Mouse (Mus musculus) embryonic fibroblast, embryonic 13.5 days (primary cell): Measurements from ENCODE around the gene Elavl3.

ENCODE experiments used
- CTCF ChIP-seq: IDR thresholded peaks from 2 replicates; pipeline ENCODE4 v1.5.1; 2011; ENCODE audit warnings: mild to moderate bottlenecking, control low read depth, low read length, moderate library complexity, borderline replicate concordance; ENCODE audit not compliant: insufficient read depth
- POLR2A ChIP-seq: IDR thresholded peaks from 2 replicates; pipeline ENCODE4 v1.6.1; 2011; ENCODE audit warnings: low read depth, mild to moderate bottlenecking, control low read depth, low read length, moderate library complexity

DNA sequence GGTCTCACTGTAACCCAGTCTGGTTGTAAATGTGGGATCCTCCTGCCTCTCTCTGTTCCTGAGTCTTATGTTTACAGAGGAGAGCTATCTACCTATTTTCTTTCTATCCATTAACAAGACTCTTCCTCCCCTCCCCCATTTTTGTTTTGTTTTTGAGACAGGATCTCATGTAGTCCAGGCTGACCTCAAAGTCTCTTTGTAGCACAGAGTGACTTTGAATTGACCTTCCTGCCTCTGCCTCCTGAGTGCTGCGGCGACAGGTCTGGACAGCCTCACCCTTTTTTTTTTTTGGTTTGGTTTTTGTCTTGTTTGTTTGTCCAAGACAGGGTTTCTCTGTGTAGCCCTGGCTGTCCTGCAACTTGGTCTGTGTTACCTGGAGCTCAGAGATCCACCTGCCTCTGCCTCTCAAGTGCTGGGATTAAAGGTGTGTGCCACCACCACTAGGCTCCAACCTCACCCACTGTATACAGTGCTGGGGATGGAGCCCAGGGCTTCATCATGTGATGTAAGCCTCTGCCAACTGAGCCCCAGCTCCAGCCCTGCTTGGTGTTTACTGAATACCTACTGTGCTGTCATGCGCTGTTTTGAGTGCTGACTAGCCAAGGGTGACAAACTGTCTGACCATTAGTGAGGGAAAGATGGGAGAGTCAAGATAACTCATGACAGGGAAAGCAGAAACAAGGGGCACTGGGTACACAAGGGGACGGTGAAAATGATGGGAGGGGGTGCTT lies 73.3 kb downstream of the Elavl3 start:
- TF ChIP-seq POLR2A (no peak), CTCF (no peak)
